Mouse (Mus musculus) CD4-positive, CD25-positive, alpha-beta regulatory T cell, adult 9 weeks (primary cell): Measurements from ENCODE around the gene Tsc22d3. TPM values are rescaled to one million over a fixed set of nuclear protein-coding genes. Genes with fewer than 3 reads are reported as not detected.

ENCODE experiments used
- polyA plus RNA-seq: library from polyadenylated mRNA; unstranded; fragments of 100-300 nt; shearing (Covaris generic); gene quantifications from one replicate; pipeline ENCODE4 v1.2.1, GENCODE M21; 2017

Tsc22d3 gene
- 655 TPM for polyA plus RNA-seq

GRCm38 (mm10) chrX:140600410-140601109 lies at the start of gene Tsc22d3:
Tsc22d3 (minus strand) TSS chrX:140600659.

Other genes starting within 250 kb of the Tsc22d3 start
- 82.3 TPM for gene Prps1, start 144.0 kb downstream of the Tsc22d3 start, polyA plus RNA-seq
- 1.1 TPM for gene Mid2, start 63.9 kb upstream of the Tsc22d3 start, polyA plus RNA-seq
- gene Tex13b, start 212.8 kb upstream of the Tsc22d3 start, polyA plus RNA-seq = 0.12 TPM